Mouse (Mus musculus) adrenal gland, postnatal 25 days (tissue): ENCODE results near the gene Ptgr2. TPM values are rescaled to one million over a fixed set of nuclear protein-coding genes. Genes with fewer than 3 reads are reported as not detected.
A peak's percentile ranks its signal among the peaks of the same experiment; 100 is the strongest.
"Not testable (repeated sequence)": the region's sequence is repeated elsewhere in the genome, so short reads cannot be mapped to it uniquely, and the experiment has no call there.

Experiments used
- DNase-seq: peaks from one replicate; pipeline ENCODE4 v3.0.0; 2021; ENCODE audit warnings: mixed read lengths
- long read RNA-seq: library from polyadenylated mRNA; stranded (forward); transcript quantifications from one replicate; pipeline ENCODE4 v2.0.0, GENCODE M21; 2021
- total RNA-seq: library from RNA; stranded (reverse); gene quantifications from 2 replicates; pipeline ENCODE4 v1.2.3, GENCODE M21; 2021

Ptgr2 gene
- 74.9 and 93.1 TPM in 2 replicates for total RNA-seq
- long read RNA-seq, transcript Ptgr2-207 (10 exons, 2,073 nt): minor isoform, 7 of 185 reads
- long read RNA-seq, transcript Ptgr2-201 (10 exons, 3,168 nt): major isoform, 146 of 185 reads
- long read RNA-seq, partial matches to known transcripts: 12 of 185 reads
- long read RNA-seq, other reads (novel, unspliced or antisense): 20 of 185 reads

DNA sequence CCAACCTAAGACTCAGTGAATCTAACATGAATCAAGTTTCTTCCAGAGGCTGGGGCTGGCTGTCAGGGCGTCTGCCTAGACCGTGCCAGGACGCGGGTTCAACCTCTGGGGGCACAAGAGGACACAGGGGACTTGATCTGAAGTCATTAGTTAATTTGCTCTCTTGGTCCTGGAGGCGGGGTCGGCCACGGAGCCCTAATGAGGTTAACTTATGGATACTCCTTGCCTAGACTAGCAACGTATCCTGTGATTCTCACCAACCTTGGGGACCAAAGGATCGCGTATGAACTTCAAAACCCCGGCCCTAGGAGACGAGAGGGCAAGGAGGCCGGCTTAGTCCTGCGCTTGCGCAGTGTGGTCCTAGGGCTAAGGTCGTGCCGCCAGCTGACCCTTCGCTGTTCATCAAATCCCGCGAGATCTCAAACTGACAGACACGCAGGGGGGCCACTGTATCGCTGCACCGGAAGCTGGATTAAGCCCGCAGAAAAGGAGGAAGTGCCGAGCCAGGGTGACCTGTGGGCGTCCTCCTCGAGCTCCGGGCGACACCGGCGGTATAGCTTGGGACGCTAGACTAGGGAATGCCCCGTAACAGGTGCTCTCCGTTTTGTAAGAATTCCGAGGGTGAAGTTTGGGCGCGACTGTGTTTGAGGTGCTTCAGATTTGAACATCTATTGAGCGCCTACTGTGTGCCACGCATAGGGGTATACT, at the start of gene Ptgr2:
TSS of gene Ptgr2 (plus strand) at position 348 of the 708 bp plus-strand sequence.
- DNase-seq: peak; percentile 91

DNA sequence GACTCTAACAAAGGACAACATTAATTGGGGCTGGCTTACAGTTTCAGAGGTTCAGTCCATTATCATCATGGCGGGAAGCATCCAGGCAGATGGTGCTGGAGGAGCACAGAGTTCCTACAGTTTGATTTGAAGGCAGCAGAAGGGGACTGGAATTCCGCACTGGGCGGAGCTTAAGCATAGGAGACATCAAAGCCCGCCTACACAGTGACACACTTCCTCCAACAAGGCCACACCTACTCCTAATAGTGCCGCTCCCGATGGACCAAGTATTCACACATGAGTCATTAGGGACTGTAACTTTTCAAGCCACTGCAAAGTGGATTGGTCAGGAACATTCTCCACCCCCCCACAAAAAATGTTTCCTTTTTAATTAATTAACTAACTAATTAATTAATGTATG, 49.5 kb upstream of the Ptgr2 start:
- no peak for DNase-seq

DNA sequence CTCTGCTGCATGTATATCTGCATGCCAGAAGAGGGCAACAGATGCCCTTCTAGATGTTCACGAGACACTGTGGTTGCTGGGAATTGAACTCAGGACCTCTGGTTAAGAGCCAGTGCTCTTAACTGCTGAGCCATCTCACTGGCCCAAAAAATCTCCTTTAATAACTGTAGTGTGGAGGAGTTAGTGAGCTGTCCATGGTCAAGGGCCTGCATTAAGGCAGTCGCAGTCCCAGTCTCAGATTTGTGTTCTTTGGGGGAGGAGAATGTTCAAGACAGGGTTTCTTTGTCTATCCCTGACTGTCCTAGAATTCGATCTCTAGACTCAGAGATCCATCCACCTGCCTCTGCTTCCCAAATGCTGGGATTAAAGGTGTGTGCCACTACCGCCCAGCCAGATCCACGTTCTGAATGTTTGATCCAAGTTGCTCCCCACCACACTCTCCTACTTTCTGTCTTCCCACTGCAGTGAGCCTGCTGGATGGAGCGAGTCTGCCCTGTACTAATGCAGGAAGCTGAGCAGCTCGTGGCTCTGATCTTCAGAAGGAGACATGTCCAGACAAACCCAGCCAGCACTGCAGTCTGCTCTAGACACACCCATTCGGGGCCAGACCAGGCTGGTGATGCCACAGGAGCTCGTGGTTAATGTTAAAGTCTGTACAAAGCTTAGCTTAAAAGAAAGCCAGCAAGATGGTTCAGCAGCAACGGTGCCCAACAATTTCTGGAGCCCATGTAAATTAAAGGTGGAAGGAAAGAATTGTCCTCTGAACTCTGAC, 48.9 kb upstream of the Ptgr2 start:
- no peak for DNase-seq

DNA sequence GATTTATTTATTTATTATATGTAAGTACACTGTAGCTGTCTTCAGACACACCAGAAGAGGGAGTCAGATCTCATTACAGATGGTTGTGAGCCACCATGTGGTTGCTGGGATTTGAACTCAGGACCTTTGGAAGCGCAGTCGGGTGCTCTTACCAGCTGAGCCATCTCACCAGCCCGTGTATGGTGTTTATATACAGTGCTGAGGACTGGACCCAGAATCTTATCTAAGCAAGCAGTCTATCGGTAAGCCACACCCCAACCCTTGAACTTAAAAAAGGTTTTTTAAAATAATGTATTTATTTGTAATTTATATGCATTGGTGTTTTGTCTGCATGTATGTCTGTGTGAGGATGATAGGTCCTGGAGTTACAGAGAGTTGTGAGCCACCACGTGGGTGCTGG, 48.0 kb upstream of the Ptgr2 start:
- not testable (repeated sequence) for DNase-seq

DNA sequence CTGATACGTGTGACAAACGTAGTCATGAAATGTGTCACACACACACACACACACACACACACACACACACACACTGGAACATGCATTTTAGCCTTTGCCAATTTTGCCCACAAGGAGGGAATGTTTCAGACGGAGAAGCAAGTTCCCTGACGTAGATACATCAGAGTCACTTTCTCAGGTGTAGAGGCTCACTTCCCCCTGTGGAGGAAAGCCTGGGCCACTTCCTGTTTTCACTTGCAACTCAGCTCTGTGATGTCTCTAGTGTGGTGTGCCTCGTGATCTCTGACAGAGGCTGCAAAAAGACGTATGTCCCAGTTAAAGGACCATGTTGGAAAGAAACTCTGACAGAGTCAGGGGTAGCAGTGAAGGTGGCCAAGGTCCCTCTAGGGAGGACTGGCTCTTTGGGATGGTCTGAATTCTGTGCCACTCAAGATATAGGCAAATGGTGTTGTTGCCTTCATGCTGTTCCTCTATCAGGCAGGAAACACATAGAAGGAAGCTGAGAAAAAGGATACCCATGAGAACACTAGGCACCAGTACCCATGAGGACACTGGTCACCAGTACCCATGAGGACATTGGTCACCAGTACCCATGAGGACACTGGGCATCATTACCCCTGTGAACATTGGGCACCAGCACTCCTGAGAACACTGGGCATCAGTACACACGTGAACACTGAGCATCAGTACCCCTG, 41.8 kb upstream of the Ptgr2 start:
- DNase-seq: no peak

DNA sequence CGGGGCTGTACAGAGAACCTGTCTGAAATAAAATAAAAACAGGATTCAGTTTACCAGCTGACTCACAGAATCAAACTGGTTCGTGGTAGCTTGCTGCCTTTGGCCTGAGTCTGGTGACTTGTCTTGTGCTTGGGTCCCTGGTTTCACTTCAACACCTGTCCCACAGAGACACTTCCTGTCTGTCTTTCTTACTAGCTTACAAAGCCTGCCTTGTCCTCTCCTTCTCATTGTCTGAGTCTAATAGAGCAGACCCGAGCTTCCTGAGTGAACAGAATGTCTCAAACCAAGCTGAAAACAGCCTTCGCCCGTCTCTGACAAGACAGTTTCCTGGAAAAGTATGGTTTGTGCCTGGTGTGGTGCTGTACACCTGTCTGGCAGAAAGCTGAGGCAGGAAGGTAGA, 39.3 kb upstream of the Ptgr2 start:
- DNase-seq: no peak

DNA sequence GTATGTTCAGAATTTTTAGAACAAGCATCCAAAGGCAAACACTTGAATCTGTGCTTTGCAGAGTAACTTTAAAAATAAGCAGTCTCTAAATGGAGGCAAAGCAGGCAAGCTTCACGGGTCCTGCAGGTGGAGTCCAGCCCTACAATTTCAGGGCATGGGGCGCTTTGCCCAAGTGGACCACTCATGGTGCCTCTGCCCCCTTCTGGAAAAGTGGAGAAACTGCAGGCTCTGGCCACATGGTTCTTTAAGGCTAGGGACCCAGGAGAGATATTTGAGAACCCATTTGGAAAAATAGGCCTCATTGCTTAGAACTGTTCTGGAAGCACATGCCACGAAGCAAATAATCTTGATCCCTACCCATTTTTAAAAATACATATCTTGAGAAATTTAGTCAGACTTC, 35.8 kb upstream of the Ptgr2 start:
- DNase-seq: peak; percentile 62

DNA sequence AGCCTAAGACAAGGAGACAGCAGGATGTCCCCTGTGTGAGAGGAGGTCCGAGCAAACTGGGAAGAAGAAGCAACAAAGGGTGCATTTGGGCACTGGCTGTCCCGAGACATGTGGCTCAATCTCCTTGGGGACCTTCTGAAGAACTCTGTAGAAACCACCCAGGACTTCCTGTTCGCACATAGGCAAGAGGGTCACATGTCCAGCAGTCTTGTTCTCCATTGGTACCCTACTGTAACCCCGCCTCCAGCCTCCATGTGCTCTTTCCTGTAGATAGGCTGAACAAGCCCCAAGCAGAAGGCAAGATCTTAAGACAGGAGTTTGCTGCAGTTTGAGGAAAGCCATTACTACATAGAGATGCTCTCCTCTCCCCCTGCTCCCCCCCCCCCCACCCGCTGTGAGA, 32.2 kb upstream of the Ptgr2 start:
- no peak for DNase-seq

DNA sequence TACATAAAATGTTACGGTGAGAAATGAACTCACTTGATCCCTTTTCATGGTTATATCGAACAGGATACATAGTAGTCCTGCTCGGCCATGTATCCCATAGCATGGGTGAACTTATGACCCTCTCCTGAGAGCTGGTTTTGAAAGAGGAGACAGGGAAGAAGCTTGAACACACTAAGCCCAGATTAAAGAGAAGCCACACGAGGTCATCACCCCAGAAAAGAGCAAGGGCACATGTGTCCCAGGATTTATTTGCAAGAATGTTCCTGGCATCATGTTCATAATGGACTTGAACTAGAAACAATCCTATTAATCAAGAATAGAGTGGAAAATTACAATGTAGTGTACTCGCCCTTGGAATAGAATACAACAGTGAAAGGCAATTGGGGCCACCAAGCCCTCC, 30.1 kb upstream of the Ptgr2 start:
- DNase-seq: no peak

DNA sequence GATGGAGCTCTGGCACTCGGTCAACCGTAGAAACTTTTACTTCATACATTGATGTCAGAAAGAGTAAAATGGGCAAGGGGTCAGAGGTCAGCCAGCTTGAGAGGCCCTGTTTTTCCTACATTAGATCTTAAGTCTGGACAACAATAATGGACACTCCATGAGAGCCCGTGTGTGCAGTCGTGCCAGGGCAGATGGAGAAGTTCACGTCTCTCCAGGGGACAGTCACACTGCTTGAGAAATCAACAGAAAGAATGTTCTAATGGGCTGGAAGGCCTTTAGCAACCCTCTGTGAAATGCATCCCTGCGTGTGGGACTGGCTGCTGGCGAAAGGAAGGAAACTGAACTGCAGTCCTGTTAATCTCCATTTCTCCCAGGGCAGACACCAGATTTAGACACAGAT, 24.7 kb upstream of the Ptgr2 start:
- DNase-seq: no peak

DNA sequence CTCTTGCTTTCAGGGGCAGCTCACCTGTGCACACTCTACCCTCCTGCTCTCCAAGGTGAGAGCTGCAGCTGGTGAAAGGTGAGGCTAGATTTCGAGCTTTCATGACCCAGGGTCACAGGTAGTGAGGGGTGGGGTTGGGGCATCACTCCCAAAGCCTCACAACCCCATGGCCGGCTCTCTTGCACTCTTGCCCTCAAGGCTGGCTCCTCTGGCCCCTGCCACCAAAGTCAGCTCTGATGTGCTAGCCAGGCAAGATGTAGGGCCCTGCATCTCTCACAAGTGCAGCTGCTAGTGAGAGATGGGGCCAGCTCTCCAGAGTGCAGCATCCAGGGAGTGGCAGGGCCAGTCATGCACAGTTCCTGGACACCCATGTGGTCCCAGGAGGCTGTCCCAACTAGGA, 17.8 kb upstream of the Ptgr2 start:
- no peak for DNase-seq

DNA sequence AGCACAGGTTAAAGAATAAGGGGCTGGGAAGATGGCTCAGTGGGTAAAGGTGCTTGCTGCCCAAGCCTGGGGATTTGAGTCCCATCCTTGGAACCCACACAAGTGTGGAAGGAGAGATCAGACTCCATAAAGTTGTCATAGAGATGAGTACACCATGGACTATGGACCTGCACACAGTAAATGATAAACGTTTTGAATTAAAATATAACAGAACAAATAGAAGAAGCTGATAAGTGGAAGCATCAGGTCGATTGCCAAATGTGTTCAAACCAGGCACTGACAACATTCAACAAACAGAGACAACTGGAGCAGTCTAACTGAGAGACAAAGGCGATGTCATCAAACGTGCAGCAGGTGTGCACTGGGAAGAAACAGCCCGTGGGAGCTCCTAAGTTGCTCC, 11.7 kb upstream of the Ptgr2 start:
- no peak for DNase-seq

DNA sequence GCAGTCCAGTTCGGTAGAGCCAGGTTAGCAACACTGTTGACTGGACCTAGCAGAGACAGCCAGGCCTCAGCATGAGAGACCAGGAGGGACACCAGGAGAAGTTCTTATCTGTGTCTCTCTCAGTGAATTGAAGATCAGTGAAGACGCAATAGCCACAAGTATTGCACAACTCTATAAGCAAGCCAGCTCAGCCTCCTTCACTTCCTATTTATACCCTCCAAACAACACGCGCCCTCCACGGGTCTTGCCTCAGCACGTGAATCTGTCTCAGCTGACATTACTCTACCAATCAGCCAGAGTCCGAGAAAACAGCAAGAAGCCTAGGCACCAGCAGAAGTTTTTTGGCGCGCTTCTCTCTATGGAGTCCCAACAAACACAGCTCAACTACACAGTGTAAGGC, 9.7 kb upstream of the Ptgr2 start:
- no peak for DNase-seq

DNA sequence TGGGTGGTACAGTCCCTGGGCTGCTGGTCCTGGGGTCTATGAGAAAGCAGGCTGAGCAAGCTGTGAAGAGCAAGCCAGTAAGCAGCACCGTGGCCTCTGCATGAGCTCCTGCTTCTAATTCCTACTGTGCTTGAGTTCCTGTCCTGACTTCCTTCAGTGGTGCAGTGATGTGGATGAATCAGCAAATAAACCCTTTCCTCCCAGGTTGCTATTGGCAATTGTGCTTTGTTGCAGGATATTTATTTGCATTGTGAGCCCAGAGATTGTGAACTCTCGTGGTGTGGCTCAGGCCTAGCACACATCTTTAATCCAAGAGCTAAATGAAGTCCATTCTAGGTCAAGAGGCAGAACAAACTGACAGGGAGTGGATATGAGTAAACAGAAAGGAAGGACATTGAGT, 8.7 kb upstream of the Ptgr2 start:
- DNase-seq: no peak

DNA sequence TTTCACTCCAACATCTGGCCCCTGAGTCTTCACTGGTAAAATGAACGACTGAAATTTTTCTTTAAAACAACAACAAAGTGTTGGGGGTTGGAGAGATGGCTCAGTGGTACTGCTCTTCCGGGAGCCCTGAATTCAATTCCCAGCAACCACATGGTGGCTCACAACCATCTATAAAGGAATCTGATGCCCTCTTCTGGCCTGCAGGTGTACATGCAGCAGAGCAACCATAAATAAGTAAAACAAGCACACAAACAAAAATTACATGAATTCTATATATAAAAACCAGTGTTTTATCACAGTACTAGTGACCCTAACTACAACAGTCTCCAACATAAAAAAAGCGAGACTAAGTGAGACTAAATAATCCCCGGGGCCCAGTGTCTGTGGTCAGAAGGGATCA, 8.2 kb upstream of the Ptgr2 start:
- DNase-seq: no peak

DNA sequence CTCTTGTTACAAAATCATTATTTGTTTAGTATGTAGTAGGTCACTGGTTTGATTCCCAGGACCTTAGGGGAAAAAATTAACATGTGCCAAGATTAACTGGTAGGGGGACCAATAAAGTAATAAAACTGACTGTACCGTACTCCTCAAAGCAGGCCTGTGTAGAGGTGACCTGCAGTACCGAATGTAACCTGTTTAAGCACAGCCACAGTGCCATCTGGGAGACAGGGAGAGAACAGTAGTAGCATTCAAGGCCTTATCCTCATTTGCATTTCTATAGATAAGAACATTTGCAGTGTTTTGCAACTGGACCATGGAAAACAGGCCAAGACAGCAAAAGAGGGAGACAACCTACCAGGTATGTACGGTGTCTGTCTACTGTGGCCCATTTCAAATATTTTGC, 7.2 kb upstream of the Ptgr2 start:
- DNase-seq: no peak

DNA sequence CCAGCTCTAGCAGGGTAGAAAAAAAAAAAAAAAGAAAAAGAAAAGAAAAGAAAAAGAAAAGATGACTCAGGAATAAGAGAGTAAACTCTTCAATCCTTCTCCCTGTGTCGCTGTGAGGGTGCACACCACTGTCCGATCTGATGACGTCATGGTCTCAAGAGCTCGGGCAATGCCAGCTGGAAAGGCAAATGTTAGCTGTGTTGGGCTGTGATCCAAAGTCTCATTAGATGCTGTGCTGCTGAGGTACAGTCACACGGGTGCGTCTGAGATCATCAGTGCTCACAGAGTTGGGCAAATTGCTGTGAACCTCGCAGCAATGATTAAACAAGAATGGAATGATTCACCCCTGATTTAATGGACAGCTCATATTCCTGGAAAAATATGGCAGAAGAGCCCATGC, 6.1 kb upstream of the Ptgr2 start:
- DNase-seq: peak; percentile 25

DNA sequence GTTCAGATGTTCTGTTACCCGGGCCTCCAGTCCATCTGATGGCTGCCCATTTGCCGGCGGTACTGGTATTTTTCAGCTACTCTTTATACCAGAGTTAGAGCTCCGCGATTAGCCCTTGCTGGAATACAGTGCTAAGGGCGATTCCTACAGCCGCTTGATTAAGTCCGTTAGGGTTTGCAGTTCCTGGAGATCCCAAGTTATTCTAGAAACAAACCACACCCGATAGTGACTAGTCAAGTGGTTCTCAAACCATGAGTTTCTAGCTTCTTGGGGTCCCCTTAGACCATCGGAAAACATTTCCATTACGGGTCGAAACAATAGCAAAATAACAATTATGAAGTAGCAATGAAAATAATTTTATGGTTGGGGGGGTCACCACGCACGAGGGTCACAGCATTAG, 641 bp upstream of the Ptgr2 start:
- DNase-seq: no peak

DNA sequence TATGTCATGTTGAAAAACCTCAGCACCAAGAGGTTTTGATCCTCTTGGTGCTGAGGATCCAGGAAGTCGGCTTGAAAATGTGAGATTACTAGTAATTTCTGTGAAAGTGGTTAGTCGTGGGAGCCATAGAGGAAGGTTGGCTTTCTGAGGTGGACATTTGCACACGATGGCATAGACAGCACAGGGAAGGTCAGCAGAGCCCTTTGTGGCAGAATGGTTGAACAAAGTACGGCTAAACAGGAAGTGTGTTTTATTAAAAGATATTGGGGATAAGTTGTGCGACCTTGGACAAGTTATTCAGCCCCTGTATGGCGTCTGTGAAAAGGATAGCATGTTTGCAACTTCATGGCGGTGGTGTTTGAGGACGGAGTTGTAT, 549 bp downstream of the Ptgr2 start:
- DNase-seq: no peak

DNA sequence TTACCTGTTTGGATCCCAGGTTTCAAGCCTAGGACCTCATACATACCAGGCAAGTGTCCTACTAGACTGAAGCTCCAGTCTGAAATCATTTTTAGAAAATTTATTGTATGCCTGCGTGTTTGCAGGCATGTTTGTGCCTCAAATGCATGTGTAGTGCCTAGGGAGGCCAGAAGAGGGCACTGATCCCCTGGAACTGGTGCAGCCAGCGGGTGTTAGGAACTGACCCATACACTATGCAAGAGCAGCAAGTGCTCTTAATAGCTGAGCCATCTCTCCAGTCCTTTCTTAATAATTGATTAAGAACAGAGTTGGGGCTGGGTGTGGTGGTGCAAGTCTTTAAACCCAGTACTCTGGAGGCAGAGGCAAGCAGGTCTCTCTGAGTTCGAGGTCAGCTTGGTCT, 3.4 kb downstream of the Ptgr2 start:
- DNase-seq: peak; percentile 59

DNA sequence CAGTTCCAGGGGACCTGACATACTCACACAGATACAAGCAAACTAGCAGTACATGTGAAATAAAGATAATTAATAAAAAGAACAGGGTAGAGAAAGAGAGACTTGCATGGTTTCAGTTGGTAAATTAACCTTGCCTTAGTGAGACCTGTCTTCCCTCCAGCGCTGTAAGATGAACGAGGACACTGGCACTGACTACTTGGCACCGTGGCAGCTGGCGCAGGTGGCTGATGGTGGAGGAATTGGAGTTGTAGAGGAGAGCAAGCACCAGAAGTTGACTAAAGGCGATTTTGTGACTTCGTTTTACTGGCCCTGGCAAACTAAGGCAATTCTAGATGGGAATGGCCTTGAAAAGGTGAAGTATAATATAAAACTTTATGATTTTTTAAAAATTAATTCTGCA, 12.8 kb downstream of the Ptgr2 start:
- DNase-seq: no peak

DNA sequence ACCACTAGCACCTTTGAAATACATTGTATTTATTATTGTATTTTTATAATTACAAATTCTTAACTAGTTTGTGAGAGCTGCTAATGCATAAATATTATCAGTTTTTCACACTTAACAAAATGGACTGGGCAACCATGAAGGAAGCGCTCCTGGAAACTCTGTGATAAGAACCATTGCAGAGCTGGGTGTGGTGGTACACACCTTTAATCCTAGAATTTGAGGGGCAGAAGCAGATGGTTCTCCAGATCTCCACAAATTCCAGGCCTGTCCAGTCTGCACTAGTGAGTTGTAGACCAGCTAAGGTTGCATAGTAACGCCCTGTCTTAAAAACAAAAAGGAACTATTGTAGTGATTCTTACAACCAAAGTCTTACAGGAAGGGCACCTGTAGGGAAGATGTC, 14.2 kb downstream of the Ptgr2 start:
- DNase-seq: no peak

DNA sequence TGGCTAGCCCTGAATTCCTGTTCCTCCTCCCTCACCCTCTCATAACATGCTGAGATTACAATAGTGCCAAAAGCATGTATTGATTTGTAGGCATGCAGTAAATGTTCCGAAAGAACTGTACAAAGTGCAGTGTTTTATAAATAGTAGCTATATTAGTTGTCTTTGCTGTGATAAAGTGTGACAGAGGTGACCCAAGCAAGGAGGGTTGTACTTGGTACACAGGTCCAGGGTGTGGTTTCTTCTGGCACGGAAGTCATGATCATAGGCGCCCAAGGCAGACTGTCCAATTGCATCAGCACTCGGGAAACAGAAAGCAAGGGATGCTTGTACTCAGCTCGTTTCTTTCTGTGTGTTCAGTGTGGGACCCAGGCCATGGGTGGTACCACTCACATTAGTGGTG, 19.1 kb downstream of the Ptgr2 start:
- DNase-seq: no peak
